Mouse (Mus musculus) intestine, embryonic 15.5 days (tissue): ENCODE measurements around the gene Sumo3. TPM values are rescaled to one million over a fixed set of nuclear protein-coding genes. Genes with fewer than 3 reads are reported as not detected.
A peak's percentile ranks its signal among the peaks of the same experiment; 100 is the strongest.

Experiments used
- ATAC-seq: fragments of 200-750 bp; cut with Nextera tagmentation; 2 replicates; pipeline ENCODE4 v1.8.0; 2017; ENCODE audit warnings: moderate TSS enrichment, moderate library complexity
- H3K27ac ChIP-seq: fragments of 300-500 bp; sonication (generic); 2 replicates; pipeline ENCODE4 v1.5.1; 2015; ENCODE audit warnings: mild to moderate bottlenecking, inconsistent platforms
- H3K27me3 ChIP-seq: fragments of 300-500 bp; sonication (generic); replicated peaks from 2 replicates; pipeline ENCODE4 v1.6.1; 2015; ENCODE audit warnings: inconsistent platforms
- H3K36me3 ChIP-seq: fragments of 300-500 bp; sonication (generic); 2 replicates; pipeline ENCODE4 v1.6.1; 2015; ENCODE audit warnings: inconsistent platforms
- H3K4me1 ChIP-seq: fragments of 300-500 bp; sonication (generic); replicated peaks from 2 replicates; pipeline ENCODE4 v1.6.1; 2015; ENCODE audit warnings: inconsistent platforms
- H3K4me2 ChIP-seq: fragments of 300-500 bp; sonication (generic); replicated peaks from 2 replicates; pipeline ENCODE4 v1.6.1; 2015; ENCODE audit warnings: mild to moderate bottlenecking, inconsistent platforms
- H3K4me3 ChIP-seq: fragments of 300-500 bp; sonication (generic); replicated peaks from 2 replicates; pipeline ENCODE4 v1.5.1; 2015; ENCODE audit warnings: inconsistent platforms
- H3K9ac ChIP-seq: fragments of 300-500 bp; sonication (generic); 2 replicates; pipeline ENCODE4 v1.6.1; 2015; ENCODE audit warnings: inconsistent platforms
- H3K9me3 ChIP-seq: fragments of 300-500 bp; sonication (generic); 2 replicates; pipeline ENCODE4 v1.6.1; 2016; ENCODE audit warnings: inconsistent platforms
- WGBS: fragments of 180-500 bp; shearing (Covaris S2); methylation state at CpG from one replicate; pipeline ENCODE4 v1.1.7; 2015; 5-methylcytosine and 5-hydroxymethylcytosine counted together
- polyA plus RNA-seq: library from polyadenylated mRNA; unstranded; fragments of >200 nt; fragmentation: Nextera tagmentation; extraction: Ambion mirVana; gene quantifications from 2 replicates; pipeline ENCODE4 v1.2.1, GENCODE M21; 2015

The Sumo3 gene
- polyA plus RNA-seq, 1 experiment from 2014 or later = 345 TPM

DNA sequence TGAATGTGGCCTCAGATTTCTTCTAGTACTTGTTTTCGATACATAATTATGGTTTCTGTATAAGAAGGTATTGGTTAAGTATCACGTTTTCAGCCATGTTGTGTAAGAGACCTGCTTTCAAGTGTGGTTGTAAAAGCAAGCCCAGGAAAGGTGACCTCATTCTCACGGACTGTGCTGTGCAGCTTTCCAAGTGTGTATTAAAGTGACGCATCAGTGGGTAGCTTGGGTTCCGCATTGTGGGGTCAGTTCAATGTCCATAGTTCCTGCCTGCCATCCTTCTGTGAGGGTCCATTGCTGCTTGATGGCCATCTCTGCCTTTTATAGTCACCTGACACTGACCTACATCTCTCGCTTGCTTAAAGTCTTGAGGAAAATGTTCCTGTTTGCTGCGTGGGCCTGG lies 11.0 kb downstream of the Sumo3 start:
- Histone ChIP-seq H3K4me1 (0 out of 2 replicates have a peak, but pooled peaks cover 2% of the 10 kb centered on the region), H3K9me3 (no peaks in the 10 kb centered on the region), H3K9ac (no peak overlapping the region), H3K27me3 (no peaks in the 10 kb centered on the region), H3K4me2 (no peak overlapping the region), H3K36me3 (peaks cover 30% of the 10 kb centered on the region), H3K27ac (no peak overlapping the region), H3K4me3 (no peak overlapping the region)
- no peak for ATAC-seq
- 89% methylated on average over 7 of the region's 7 CpGs for WGBS

DNA sequence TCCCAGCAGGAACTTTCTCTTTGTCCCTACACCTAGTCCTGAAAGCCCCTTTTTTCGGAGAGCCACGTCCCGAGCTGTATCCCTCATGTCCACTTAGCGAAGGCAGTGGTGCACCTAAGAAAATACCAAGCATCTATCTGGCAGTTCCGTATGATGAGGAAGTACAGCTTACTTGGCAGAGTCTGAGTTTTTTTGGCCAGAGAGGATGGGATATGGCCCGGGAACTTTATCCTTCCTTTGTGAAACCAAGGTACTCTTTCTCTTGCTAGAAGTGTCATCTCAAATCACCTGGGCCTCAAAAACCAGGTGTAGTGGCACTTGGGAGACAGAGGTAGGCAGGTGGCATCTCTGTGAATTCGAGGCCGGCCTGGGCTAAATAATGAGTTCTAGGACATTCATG lies 15.6 kb downstream of the Sumo3 start:
- Histone ChIP-seq H3K27ac (peak overlapping the region; percentile 88), H3K9me3 (no peaks in the 10 kb centered on the region), H3K36me3 (0 out of 2 replicates have a peak, but pooled peaks cover 9% of the 10 kb centered on the region), H3K4me2 (peak overlapping the region; percentile 65), H3K4me3 (peak overlapping the region; percentile 92), H3K4me1 (peaks cover 25% of the 10 kb centered on the region), H3K9ac (peak overlapping the region; percentile 48), H3K27me3 (no peaks in the 10 kb centered on the region)
- no peak for ATAC-seq
- WGBS = 79% methylated on average over 8 of the region's 8 CpGs

DNA sequence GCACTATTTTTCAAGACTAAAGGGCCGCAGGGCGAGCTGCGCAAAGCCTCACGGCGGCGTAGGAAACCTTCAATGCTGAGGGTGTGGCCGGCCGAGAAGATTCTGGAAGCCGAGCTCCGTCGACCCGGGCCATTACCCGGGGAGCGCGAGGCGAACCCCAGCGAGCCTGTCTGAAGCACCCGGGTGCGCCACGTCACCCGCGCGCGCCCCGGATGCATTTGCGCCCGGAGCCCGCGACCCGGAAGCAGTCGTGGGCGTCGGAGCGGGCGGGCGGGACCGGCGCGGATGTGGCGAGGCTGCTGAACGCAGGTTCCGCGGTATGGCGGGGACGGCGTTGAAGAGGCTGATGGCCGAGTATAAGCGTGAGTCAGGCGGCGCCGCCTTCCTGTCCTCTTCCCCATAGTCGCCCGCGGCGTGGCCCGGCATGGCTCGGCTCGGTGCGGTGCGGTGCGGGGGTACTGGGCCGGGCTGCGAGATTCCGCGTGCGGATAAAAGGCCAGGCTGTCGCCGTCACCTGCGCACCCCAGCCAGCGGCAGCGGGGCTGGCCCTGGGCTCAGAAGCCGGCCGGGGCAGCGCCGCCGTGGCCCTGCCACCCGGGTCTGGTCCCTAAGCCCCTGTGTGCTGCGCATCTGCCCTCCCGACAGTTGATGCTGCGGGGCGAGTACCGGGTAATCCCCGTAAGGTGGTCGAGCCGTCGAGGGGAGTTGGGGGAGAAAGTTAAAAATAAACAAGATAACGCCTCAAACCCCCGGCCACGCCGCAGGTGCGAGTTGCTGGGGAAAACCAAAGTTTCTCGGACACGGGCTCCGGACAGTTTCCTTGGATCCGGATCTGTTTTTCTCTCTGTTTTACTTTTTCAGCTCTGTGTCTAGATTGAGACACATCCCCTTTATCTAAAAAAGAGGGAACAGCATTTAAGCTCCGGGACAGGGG lies 16.4 kb downstream of the Sumo3 start, which contains the start of gene Ube2g2:
Gene Ube2g2 (plus strand): TSS at position 221 of the 934 bp plus-strand sequence.
- under 1% methylated on average over 96 of the region's 96 CpGs for WGBS
- H3K27ac ChIP-seq = peak within 1 kb of the TSS; percentile 88
- peak; percentile 97 for ATAC-seq

DNA sequence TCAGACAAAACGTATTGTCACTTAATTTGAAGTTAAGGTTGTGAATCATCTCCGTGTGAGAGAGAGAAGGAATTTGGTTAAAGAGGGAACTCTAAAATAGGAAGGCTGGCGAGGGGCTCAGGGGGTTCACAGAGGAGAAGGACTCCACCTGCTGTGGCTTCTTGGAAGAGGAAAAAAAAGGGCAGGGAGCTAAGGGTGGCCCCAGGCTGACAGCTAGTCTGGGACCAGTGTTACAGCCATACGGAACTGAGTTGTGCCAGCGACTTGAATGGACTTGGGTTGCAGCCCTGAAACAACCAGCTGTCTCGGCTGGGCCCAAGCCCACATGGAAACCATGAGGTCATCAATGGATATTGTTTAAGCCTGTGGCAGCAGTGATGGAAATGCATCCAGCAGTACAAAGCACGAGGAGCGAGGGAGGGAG lies 17.2 kb downstream of the Sumo3 start:
- Histone ChIP-seq H3K4me2 (peak overlapping the region; percentile 78), H3K36me3 (0 out of 2 replicates have a peak, but pooled peaks cover 5% of the 10 kb centered on the region), H3K27ac (no peak overlapping the region), H3K4me3 (peak overlapping the region; percentile 92), H3K4me1 (peaks cover 25% of the 10 kb centered on the region), H3K9me3 (no peaks in the 10 kb centered on the region), H3K9ac (peak overlapping the region; percentile 90), H3K27me3 (no peaks in the 10 kb centered on the region)
- WGBS = 7% methylated on average over 8 of the region's 8 CpGs
- ATAC-seq = no peak

More for the DNA sequence above, 16.4 kb downstream of the Sumo3 start, which contains the start of gene Ube2g2:
- Histone ChIP-seq H3K9ac (peak within 1 kb of the TSS; percentile 90), H3K4me1 (peaks cover 25% of the 10 kb centered on the region), H3K36me3 (0 out of 2 replicates have a peak, but pooled peaks cover 9% of the 10 kb centered on the region), H3K4me3 (peak within 1 kb of the TSS; percentile 92), H3K9me3 (no peaks in the 10 kb centered on the region), H3K4me2 (peak within 1 kb of the TSS; percentile 78), H3K27me3 (no peaks in the 10 kb centered on the region)

DNA sequence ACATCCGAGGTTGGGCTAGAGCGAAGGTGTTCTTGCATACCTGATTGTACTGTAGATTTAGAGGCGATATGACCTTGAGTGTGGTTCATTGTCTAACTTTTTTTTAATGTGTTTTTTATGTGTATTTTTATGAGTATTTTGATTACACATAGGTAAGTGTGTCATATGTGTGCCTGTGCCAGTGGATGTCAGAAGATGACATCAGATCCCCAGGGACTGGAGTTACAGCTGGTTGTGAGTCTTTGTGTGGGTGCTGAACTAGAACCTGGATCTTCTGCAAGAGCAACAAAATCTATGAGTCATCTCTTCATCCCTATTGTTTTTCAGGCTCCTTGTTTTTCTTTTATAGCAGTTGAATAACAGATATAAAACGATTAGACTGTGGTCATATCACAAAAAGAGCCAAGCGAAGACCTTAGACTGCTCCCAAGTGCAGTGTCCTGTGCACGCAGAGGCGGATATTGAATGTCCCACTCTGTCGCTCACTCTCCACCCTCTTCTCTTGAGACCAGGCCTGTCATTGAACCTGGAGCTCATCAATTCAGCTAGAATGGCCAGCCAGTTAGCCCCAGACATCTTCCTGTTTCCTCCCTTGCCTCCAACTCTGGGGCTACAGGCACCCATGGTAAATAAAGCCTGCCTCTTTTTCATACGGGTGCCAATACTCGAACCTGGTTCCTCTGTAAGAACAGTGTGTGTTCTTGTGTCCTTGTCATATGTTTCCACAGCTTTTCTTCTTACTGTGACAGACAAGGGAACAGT lies 17.9 kb downstream of the Sumo3 start:
- WGBS = 86% methylated on average over 10 of the region's 10 CpGs

DNA sequence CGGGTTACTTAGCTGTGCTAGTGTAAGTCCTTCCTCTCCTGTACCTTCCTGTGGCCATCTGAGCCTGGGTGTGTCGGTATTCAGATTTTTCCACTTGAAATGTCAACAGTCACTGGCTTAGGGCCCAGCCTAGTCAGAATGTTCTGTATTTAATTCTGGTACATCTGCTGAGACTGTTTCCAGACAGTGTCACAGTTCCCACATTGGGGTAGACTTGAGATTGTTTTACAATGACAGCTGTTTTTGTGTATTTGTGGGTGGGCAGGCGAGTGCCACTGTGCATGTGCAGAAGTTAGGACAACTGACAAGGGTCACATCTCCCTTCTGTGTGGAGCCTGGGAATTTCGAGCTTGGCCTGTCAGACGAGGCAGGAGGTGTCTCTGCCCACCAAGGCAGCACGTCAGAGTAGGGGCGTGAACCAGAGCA lies 18.7 kb downstream of the Sumo3 start:
- 0 out of 2 replicates have a peak overlapping the region, but pooled peaks have one; percentile 23 for H3K9ac ChIP-seq
- H3K36me3 ChIP-seq = no peaks in the 10 kb centered on the region
- H3K4me3 ChIP-seq = no peak overlapping the region
- no peaks in the 10 kb centered on the region for H3K27me3 ChIP-seq
- 0 out of 2 replicates have a peak overlapping the region, but pooled peaks have one; percentile 6 for H3K27ac ChIP-seq
- H3K4me1 ChIP-seq = peaks cover 25% of the 10 kb centered on the region
- ATAC-seq = no peak
- WGBS = 60% methylated on average over 7 of the region's 7 CpGs
- no peaks in the 10 kb centered on the region for H3K9me3 ChIP-seq
- 0 out of 2 replicates have a peak overlapping the region, but pooled peaks have one; percentile 9 for H3K4me2 ChIP-seq

More for the DNA sequence above, 17.9 kb downstream of the Sumo3 start:
- no peak for ATAC-seq
- Histone ChIP-seq H3K27ac (0 out of 2 replicates have a peak overlapping the region, but pooled peaks have one; percentile 6), H3K27me3 (no peaks in the 10 kb centered on the region), H3K4me1 (peaks cover 25% of the 10 kb centered on the region), H3K4me3 (peak overlapping the region; percentile 92; the same call in 1 of the 2 replicates), H3K4me2 (peak overlapping the region; percentile 78), H3K36me3 (no peaks in the 10 kb centered on the region), H3K9me3 (no peaks in the 10 kb centered on the region), H3K9ac (peak overlapping the region; percentile 23; the same call in 1 of the 2 replicates)

DNA sequence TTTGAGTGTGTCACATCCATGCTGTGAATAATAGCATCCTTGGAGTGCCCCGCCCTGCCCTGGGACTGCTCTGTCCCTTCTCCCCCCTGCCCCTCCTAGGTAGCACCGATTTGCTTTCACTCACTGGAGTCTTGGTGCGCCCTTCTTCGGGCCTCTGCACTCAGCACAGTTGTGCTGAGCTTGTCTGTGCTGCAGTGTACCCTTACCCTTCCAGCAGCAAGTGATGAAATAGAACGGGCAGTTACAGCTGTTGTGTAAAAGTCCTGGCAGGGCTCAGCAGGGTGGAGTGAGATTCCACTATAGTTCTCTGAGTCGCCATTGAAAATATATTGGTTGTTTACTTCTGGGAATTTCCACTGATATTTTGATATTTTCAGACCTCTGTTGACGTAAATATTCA lies 20.1 kb downstream of the Sumo3 start:
- WGBS = 75% methylated on average over 7 of the region's 7 CpGs
- no peak overlapping the region for H3K9ac ChIP-seq
- peaks cover 30% of the 10 kb centered on the region for H3K4me1 ChIP-seq
- no peak overlapping the region for H3K4me2 ChIP-seq
- no peak overlapping the region for H3K4me3 ChIP-seq
- ATAC-seq = no peak
- no peak overlapping the region for H3K27ac ChIP-seq
- H3K9me3 ChIP-seq = no peaks in the 10 kb centered on the region
- no peaks in the 10 kb centered on the region for H3K27me3 ChIP-seq
- no peaks in the 10 kb centered on the region for H3K36me3 ChIP-seq

DNA sequence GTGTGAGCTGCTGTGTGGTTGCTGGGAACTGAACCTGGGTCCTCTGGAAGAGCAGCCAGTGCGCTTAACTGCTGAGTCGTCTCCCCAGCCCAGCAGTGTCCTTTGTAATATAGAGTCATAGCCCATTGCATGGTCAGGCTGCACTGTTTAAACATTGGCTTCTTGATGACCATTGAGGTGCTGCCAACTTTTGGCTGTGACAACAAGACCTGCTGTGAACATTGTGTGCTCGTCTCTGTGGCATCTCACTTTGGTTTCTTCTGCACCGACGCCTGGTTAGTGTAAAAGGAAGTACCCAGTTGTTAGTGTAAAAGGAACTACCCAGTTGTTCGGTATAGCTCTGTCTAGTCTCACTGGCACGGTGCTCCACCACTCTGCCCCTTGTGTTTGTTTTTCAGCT lies 20.7 kb downstream of the Sumo3 start:
- WGBS = 69% methylated on average over 7 of the region's 7 CpGs
- Histone ChIP-seq H3K4me2 (no peak overlapping the region), H3K4me3 (no peak overlapping the region), H3K36me3 (peaks cover 4% of the 10 kb centered on the region; the same call in 1 of the 2 replicates), H3K27me3 (no peaks in the 10 kb centered on the region), H3K4me1 (peaks cover 30% of the 10 kb centered on the region), H3K9me3 (no peaks in the 10 kb centered on the region), H3K27ac (no peak overlapping the region), H3K9ac (no peak overlapping the region)
- no peak for ATAC-seq

DNA sequence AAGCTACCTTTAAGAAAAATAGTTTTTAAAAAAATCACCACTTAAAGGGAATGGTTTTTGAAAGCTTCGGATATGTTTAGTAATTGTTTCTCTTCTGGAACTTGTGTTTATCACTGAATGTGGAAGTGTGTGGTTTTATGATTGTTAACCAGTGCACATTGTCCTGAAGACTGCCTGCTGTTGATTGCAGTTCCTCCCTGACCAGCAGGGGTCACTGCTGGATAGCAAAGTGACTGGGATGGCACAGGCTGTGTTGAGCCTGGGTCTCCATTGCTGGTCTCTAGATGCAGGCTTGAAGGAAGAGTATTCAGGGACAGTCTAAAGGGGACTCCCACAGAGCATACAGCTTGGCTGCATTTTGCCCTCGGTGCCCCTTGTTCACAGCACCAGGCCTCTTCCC lies 21.6 kb downstream of the Sumo3 start:
- H3K36me3 ChIP-seq = peaks cover 4% of the 10 kb centered on the region; the same call in 1 of the 2 replicates
- no peak overlapping the region for H3K9ac ChIP-seq
- H3K27ac ChIP-seq = no peak overlapping the region
- WGBS = 42% methylated on average over 2 of the region's 2 CpGs
- H3K27me3 ChIP-seq = no peaks in the 10 kb centered on the region
- H3K9me3 ChIP-seq = no peaks in the 10 kb centered on the region
- H3K4me3 ChIP-seq = no peak overlapping the region
- peak; percentile 76 for ATAC-seq
- H3K4me1 ChIP-seq = peaks cover 30% of the 10 kb centered on the region
- no peak overlapping the region for H3K4me2 ChIP-seq

DNA sequence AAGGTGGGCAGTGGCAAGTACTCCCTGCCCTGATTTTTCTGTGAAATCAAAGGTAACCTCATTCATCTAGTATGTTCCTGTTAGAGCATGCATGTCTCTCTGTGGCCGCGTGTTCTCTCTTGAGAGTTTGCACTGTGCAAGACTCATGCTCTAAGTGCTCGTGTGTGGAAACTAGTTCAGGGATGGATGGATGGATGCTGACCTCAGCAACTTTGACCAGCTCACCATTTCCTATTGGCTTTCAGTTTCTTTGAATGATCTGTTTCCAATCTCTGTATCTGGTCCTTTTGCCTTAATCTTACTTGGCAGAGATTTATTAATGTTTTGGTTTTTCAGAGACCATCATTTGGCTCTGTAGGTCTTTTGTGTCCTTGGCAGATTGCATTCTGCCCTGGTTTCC lies 23.3 kb downstream of the Sumo3 start:
- no peak overlapping the region for H3K9ac ChIP-seq
- no peak for ATAC-seq
- no peak overlapping the region for H3K27ac ChIP-seq

DNA sequence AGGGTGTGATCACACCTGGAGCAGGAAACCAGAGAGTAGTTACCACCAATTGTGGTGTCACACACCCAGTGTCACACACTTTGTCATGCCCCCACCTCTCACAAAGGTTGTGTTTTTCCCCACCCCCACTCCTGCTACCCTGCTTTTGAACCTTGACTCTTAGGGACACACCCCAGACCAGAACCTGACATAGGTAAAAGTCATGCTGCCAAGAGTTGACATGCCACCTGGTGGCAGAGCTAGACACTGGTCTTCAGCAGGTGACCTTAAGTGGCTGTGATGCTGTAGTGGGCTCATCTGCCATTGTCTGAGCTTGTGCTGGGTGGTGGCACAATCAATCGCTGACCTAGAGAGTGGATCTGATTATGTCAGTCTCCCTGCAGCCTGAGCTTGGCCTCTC lies 24.1 kb downstream of the Sumo3 start:
- ATAC-seq = peak; percentile 18; the same call in 1 of the 2 replicates
- no peak overlapping the region for H3K4me2 ChIP-seq
- H3K27me3 ChIP-seq = no peaks in the 10 kb centered on the region
- peaks cover 20% of the 10 kb centered on the region for H3K4me1 ChIP-seq
- no peak overlapping the region for H3K4me3 ChIP-seq
- no peaks in the 10 kb centered on the region for H3K9me3 ChIP-seq
- H3K9ac ChIP-seq = no peak overlapping the region
- 72% methylated on average over 1 of the region's 1 CpGs for WGBS
- no peak overlapping the region for H3K27ac ChIP-seq
- peaks cover 6% of the 10 kb centered on the region; the same call in 1 of the 2 replicates for H3K36me3 ChIP-seq

More for the DNA sequence above, 23.3 kb downstream of the Sumo3 start:
- peaks cover 6% of the 10 kb centered on the region; the same call in 1 of the 2 replicates for H3K36me3 ChIP-seq
- 82% methylated on average over 3 of the region's 3 CpGs for WGBS
- no peak overlapping the region for H3K4me2 ChIP-seq
- H3K9me3 ChIP-seq = no peaks in the 10 kb centered on the region
- H3K27me3 ChIP-seq = no peaks in the 10 kb centered on the region
- peaks cover 23% of the 10 kb centered on the region for H3K4me1 ChIP-seq
- no peak overlapping the region for H3K4me3 ChIP-seq
